Mouse (Mus musculus) spleen, adult 2 months (tissue): ENCODE results near the gene Olfr745. TPM values are rescaled to one million over a fixed set of nuclear protein-coding genes. Genes with fewer than 3 reads are reported as not detected.

ENCODE experiments used
- DNase-seq, 2 experiments: peaks; one replicate each; pipeline versions ENCODE4 v3.0.0 to v3.0.0-alpha.2; 2012 to 2021; ENCODE audit warnings: low spot score in 2 of 2, low read depth in 1 of 2
- H3K27ac ChIP-seq: fragments of 200-500 bp; 2 replicates; pipeline ENCODE4 v1.5.1; 2012; ENCODE audit warnings: low read length, inconsistent platforms; ENCODE audit not compliant: insufficient read depth
- H3K27me3 ChIP-seq: fragments of 200-500 bp; 2 replicates; pipeline ENCODE4 v1.6.1; 2012; ENCODE audit warnings: mild to moderate bottlenecking, moderate library complexity, low read length, inconsistent platforms; ENCODE audit not compliant: control insufficient read depth, insufficient read depth
- H3K36me3 ChIP-seq: fragments of 200-500 bp; 2 replicates; pipeline ENCODE4 v1.6.1; 2012; ENCODE audit warnings: mild to moderate bottlenecking, low read length, inconsistent platforms; ENCODE audit not compliant: control insufficient read depth, insufficient read depth
- H3K4me1 ChIP-seq: fragments of 200-500 bp; 2 replicates; pipeline ENCODE4 v1.6.1; 2011; ENCODE audit warnings: inconsistent platforms; ENCODE audit not compliant: control insufficient read depth, insufficient read depth, insufficient read length
- H3K4me3 ChIP-seq: fragments of 200-500 bp; 2 replicates; pipeline ENCODE4 v1.5.1; 2011; ENCODE audit warnings: mild to moderate bottlenecking, inconsistent platforms; ENCODE audit not compliant: insufficient read depth, insufficient read length; ENCODE audit errors: extremely low read depth
- CTCF ChIP-seq: fragments of 200-500 bp; IDR thresholded peaks from 2 replicates; pipeline ENCODE4 v1.5.1; 2011; ENCODE audit warnings: mild to moderate bottlenecking, inconsistent platforms; ENCODE audit not compliant: insufficient read depth, insufficient read length, insufficient replicate concordance; ENCODE audit errors: extremely low read depth
- POLR2A ChIP-seq: fragments of 200-500 bp; IDR thresholded peaks from 2 replicates; pipeline ENCODE4 v1.6.1; 2011; ENCODE audit warnings: low read depth, low read length, inconsistent platforms
- WGBS: fragments of 180-500 bp; shearing (Covaris S2); methylation state at CpG from one replicate; pipeline ENCODE4 v1.1.7; 2018; 5-methylcytosine and 5-hydroxymethylcytosine counted together
- polyA plus RNA-seq: library from polyadenylated mRNA; depleted of rRNA; stranded (reverse); fragments of >200 nt; gene quantifications from 2 replicates; pipeline ENCODE4 v1.2.3, GENCODE M21; 2012; rRNA removed

Gene Olfr745
- polyA plus RNA-seq: not detected in 2 replicates

- DNase-seq: no peak
- 76% methylated on average over 2 of the region's 2 CpGs for WGBS
- TF ChIP-seq CTCF (no peak), POLR2A (no peak)
- Histone ChIP-seq H3K36me3 (no peaks in the 10 kb centered on the region), H3K27ac (no peak within 1 kb of the TSS), H3K4me1 (no peaks in the 10 kb centered on the region), H3K4me3 (no peak within 1 kb of the TSS), H3K27me3 (no peaks in the 10 kb centered on the region)
Measured at GRCm38 (mm10) chr14:50639088-50639487, at the start of gene Olfr745. Gene Olfr745, plus strand, starts transcription at chr14:50639388.

- Histone ChIP-seq H3K27me3 (no peaks in the 10 kb centered on the region), H3K4me3 (no peak within 1 kb of the TSS), H3K36me3 (no peaks in the 10 kb centered on the region), H3K27ac (no peak within 1 kb of the TSS), H3K4me1 (no peaks in the 10 kb centered on the region)
- no peak for DNase-seq
- 90% methylated on average over 2 of the region's 2 CpGs for WGBS
- TF ChIP-seq POLR2A (no peak), CTCF (no peak)
Measured at GRCm38 (mm10) chr14:50614579-50614978, 24.6 kb upstream of the Olfr745 start, which contains the start of gene Olfr744. Gene Olfr744, plus strand, starts transcription at chr14:50614879.

- no peak for TF ChIP-seq POLR2A
- no peak for TF ChIP-seq CTCF
- H3K4me1 ChIP-seq: no peaks in the 10 kb centered on the region
- H3K4me3 ChIP-seq: no peak within 1 kb of the TSS
- DNase-seq: no peak
- H3K27ac ChIP-seq: no peak within 1 kb of the TSS
- no peaks in the 10 kb centered on the region for H3K27me3 ChIP-seq
- no peaks in the 10 kb centered on the region for H3K36me3 ChIP-seq
Measured at GRCm38 (mm10) chr14:50646783-50647182, 7.6 kb downstream of the Olfr745 start, which contains the start of gene Olfr746. Gene Olfr746, plus strand, starts transcription at chr14:50647083.

DNA sequence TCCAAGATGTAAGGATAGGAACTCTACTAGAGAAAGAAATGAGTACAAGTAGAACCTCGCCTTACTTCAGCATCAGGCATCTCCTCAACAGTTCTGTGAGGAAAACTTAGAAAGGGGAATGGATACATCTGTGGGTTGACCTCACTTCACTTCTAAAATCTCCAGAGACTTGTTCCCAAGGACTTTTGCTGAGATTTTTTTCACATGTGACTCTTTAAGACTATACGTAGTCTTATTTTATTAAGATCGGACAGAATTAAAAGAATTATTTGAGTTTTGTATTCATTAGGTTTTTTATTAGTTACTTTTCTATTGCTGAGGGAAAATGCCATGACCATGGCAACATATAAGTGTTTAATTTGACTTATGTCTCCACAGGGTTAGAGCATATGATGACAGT lies 53.9 kb downstream of the Olfr745 start, which contains the start of gene Olfr747:
TSS of gene Olfr747 (minus strand) at position 101 of the 400 bp plus-strand sequence.
- no peak for TF ChIP-seq CTCF
- no peak for TF ChIP-seq POLR2A
- Histone ChIP-seq H3K27me3 (no peaks in the 10 kb centered on the region), H3K27ac (no peak within 1 kb of the TSS), H3K4me3 (no peak within 1 kb of the TSS), H3K4me1 (no peaks in the 10 kb centered on the region), H3K36me3 (no peaks in the 10 kb centered on the region)
- WGBS: 91% methylated on average over 3 of the region's 3 CpGs
- no peak for DNase-seq

Other genes starting within 250 kb of the Olfr745 start
- not detected in 2 replicates for gene Olfr738, start 231.8 kb upstream of the Olfr745 start, polyA plus RNA-seq
- not detected in 2 replicates for gene Olfr739, start 220.8 kb upstream of the Olfr745 start, polyA plus RNA-seq
- not detected in 2 replicates for gene Olfr740, start 193.8 kb upstream of the Olfr745 start, polyA plus RNA-seq
- gene Olfr741, start 166.7 kb upstream of the Olfr745 start, polyA plus RNA-seq: not detected in 2 replicates
- not detected in 2 replicates for gene Olfr742, start 135.8 kb upstream of the Olfr745 start, polyA plus RNA-seq
- gene Olfr743, start 117.5 kb upstream of the Olfr745 start, polyA plus RNA-seq: not detected in 2 replicates
- gene Olfr744, start 24.5 kb upstream of the Olfr745 start, polyA plus RNA-seq: not detected in 2 replicates
- gene Olfr746, start 7.7 kb downstream of the Olfr745 start, polyA plus RNA-seq: not detected in 2 replicates
- gene Olfr747, start 53.8 kb downstream of the Olfr745 start, polyA plus RNA-seq: not detected in 2 replicates
- gene Olfr748, start 68.0 kb downstream of the Olfr745 start, polyA plus RNA-seq: not detected in 2 replicates
- not detected in 2 replicates for gene Olfr749, start 105.7 kb downstream of the Olfr745 start, polyA plus RNA-seq
- gene Ttc5, start 146.1 kb downstream of the Olfr745 start, polyA plus RNA-seq: 24.3 and 28.1 TPM in 2 replicates
- not detected in 2 replicates for gene Ccnb1ip1, start 168.3 kb downstream of the Olfr745 start, polyA plus RNA-seq
- gene Parp2, start 168.5 kb downstream of the Olfr745 start, polyA plus RNA-seq: 15.6 and 17.5 TPM in 2 replicates
- 37.8 and 38.4 TPM in 2 replicates for gene Tep1, start 231.2 kb downstream of the Olfr745 start, polyA plus RNA-seq